Mouse (Mus musculus) c-Kit-positive CD71-negative TER-119-negative erythroid progenitor cells, embryonic 14.5 days (primary cell): ENCODE measurements around the gene Noxo1.
"Not testable (repeated sequence)": the region's sequence is repeated elsewhere in the genome, so short reads cannot be mapped to it uniquely, and the experiment has no call there.

ENCODE experiments used
- DNase-seq: peaks from one replicate; pipeline ENCODE4 v3.0.0-alpha.2; 2013; ENCODE audit warnings: low read depth

Noxo1 gene

GRCm38 (mm10) chr17:24677500-24678080, 18.4 kb upstream of the Noxo1 start:
- DNase-seq, result no peak

GRCm38 (mm10) chr17:24686514-24686913, 9.5 kb upstream of the Noxo1 start:
- no peak for DNase-seq

- no peak for DNase-seq
Observed at GRCm38 (mm10) chr17:24687146-24687595, 8.9 kb upstream of the Noxo1 start.

GRCm38 (mm10) chr17:24687599-24687998, 8.4 kb upstream of the Noxo1 start:
- DNase-seq, result no peak

- no peak for DNase-seq
Observed at GRCm38 (mm10) chr17:24689251-24690081, 6.6 kb upstream of the Noxo1 start, which contains the start of gene Syngr3. TSS of gene Syngr3 (minus strand) at chr17:24689955.

- no peak for DNase-seq
Observed at GRCm38 (mm10) chr17:24692385-24692784, 3.6 kb upstream of the Noxo1 start.

GRCm38 (mm10) chr17:24695326-24696010, 566 bp upstream of the Noxo1 start:
- no peak for DNase-seq

- no peak for DNase-seq
Observed at GRCm38 (mm10) chr17:24697985-24698384, 2.0 kb downstream of the Noxo1 start.

- no peak for DNase-seq
Observed at GRCm38 (mm10) chr17:24698715-24699114, 2.7 kb downstream of the Noxo1 start.

- no peak for DNase-seq
Observed at GRCm38 (mm10) chr17:24699473-24699872, 3.4 kb downstream of the Noxo1 start.

GRCm38 (mm10) chr17:24701251-24701650, 5.2 kb downstream of the Noxo1 start:
- DNase-seq, result no peak

- no peak for DNase-seq
Observed at GRCm38 (mm10) chr17:24705821-24706220, 9.8 kb downstream of the Noxo1 start.

GRCm38 (mm10) chr17:24706982-24707800, 11.2 kb downstream of the Noxo1 start, which contains the start of gene Tbl3:
TSS of gene Tbl3 (minus strand) at chr17:24707660.
- DNase-seq, result peak; percentile 89

GRCm38 (mm10) chr17:24707801-24708425, 11.9 kb downstream of the Noxo1 start:
- DNase-seq, result no peak

- no peak for DNase-seq
Observed at GRCm38 (mm10) chr17:24708646-24709045, 12.6 kb downstream of the Noxo1 start.

GRCm38 (mm10) chr17:24715556-24715955, 19.5 kb downstream of the Noxo1 start:
- DNase-seq, result no peak

GRCm38 (mm10) chr17:24716166-24716682, 20.2 kb downstream of the Noxo1 start:
- no peak for DNase-seq

- DNase-seq, result no peak
Observed at GRCm38 (mm10) chr17:24717943-24718342, 21.9 kb downstream of the Noxo1 start, which contains the start of the genes Rnf151 and Rps2. TSS of gene Rnf151 (minus strand) at chr17:24718063. TSS of gene Rps2 (plus strand) at chr17:24718116.

- DNase-seq, result not testable (repeated sequence)
Observed at GRCm38 (mm10) chr17:24718938-24719337, 22.9 kb downstream of the Noxo1 start.

- peak; percentile 96 for DNase-seq
Observed at GRCm38 (mm10) chr17:24719494-24720222, 23.6 kb downstream of the Noxo1 start.
